Mouse (Mus musculus) R1 (cell line): ENCODE measurements around the gene Gm20388.

Experiments used
- DNase-seq: peaks from one replicate; pipeline ENCODE4 v3.0.0-alpha.2; 2018; ENCODE audit warnings: low read depth, low spot score

The Gm20388 gene

DNA sequence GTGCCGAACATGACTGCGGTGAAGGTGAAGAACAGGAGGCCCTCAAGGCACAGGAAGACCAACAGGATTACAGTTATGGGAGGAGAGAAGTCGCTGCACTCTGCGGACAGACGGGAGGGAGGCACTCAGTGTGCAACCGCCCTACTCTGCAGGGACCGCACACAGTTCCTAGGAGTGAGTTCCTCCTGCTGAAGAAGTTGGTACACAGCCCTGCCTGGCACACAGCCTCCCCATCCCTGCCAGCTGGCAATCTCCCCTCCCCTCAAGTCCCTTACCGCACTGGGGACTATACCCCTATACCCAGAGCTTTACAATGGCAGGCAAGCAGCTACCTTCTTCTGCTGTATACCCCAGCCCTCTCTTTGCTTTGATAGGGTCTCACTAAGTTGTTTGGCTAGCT, 172.6 kb downstream of the Gm20388 start:
- no peak for DNase-seq

DNA sequence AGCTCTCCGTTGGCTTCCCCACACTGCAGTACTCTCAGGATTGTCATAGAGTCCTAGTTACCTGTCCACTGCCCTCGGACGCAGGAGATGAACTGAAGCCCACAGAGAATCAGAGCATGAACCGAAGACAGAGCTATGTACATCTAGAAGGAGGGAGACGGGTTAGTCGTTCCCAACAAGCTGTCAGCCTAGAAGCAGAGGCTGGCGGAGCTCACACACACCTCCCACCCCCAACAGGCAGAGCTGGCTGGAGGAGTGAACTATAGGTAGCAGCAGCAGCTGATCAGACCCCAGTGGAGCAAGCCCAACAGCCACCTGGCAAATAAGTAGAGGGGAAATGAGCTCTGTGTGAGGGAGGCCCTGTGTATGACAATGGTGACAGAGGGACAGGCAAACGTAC, 174.1 kb downstream of the Gm20388 start:
- DNase-seq, result no peak

- DNase-seq, result no peak
Observed at GRCm38 (mm10) chr8:120089511-120089910, 178.9 kb downstream of the Gm20388 start.

GRCm38 (mm10) chr8:120091032-120091431, 180.4 kb downstream of the Gm20388 start:
- DNase-seq, result no peak

DNA sequence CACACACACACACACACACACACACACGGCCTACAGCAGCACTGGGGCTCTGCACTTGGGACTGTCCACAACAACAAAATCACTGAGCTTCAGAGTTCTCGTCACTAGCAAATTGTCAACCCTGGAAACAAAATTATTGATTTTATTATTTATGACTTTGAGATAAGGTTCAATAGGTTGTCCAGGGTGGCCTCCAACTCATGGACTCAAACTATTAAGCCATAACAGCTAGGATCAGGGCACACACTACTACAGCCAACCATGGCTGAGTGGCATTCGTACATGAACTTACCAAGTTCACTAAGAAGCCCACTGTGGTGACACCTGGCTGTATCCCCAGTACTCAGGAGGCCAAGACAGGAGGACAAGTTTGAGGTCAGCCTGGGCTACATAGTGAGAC, 182.5 kb downstream of the Gm20388 start:
- DNase-seq, result no peak

DNA sequence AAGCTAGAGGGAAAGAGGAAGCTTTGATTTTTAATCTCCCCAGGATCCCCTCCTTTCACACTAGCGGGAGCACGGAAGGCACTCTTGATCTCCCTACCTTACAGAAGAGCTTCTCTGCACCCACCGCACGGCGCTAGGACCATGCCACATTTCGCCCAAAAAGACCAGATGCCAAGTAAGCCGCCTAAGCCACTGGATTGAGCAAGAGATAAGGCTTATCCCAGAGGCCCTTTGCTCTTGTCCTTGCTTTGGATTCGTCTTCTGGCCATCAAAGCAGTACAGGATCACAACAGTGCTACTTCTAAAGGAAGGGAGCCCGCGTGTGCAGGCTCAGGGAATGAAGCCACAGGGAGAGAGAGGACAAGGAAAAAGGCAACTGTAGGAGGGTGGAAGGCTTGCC, 184.2 kb downstream of the Gm20388 start:
- no peak for DNase-seq

DNA sequence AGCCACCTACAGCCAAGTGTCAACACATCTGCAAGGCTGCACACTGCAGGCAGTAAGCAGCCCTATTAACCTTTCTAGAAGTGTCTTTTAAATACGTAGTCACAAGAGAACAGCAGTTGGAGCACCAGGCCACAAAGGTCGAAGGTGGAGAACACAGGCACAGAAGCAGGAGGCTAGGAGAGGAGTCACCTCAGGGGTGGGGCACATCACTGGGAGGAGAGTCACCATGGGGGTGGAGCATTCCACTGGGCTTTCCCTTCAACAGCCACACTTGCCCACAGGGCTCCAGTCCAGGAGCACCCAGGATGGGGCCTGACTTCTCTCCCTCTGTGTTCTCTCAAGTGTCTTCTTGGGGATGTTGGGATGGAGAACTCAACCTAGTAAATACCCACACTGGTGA, 185.8 kb downstream of the Gm20388 start:
- DNase-seq, result no peak

DNA sequence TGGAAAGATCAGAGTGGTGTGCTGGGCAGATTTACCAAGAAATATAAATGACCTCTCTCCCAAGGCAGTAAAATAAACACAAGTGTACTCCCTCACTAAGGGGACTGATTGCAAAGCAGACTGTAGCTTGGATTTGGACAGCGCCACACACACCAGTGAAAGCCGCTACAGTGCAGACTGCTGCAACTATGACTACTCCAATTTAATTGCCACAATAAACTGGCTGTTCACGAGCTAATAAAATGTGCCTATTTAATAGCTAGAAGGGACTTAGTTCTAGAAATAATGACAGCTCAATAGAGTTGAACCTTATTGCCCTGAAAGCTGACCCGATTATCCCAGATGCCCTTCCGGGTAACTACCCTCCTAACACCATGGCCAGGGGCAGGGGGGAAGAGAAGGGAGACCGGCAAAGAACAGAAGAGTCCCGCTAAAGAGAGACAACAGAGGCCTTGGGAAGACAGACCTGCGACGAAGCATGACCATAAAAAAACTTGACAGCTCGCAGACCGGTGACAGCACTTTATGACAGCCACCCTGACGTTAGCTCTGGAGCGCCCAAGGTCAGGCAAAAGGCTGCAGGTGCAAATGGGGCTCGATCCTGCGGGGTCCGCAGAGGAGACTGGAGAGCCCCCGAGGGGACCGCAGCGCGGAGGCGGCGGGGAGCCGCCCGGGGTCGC, 189.9 kb downstream of the Gm20388 start:
- DNase-seq, result peak; percentile 28

GRCm38 (mm10) chr8:120101068-120101972, 190.7 kb downstream of the Gm20388 start, which contains the start of gene Zdhhc7:
TSS of gene Zdhhc7 (minus strand) at chr8:120101482.
- peak; percentile 58 for DNase-seq

- no peak for DNase-seq
Observed at GRCm38 (mm10) chr8:120103916-120104315, 193.3 kb downstream of the Gm20388 start.

DNA sequence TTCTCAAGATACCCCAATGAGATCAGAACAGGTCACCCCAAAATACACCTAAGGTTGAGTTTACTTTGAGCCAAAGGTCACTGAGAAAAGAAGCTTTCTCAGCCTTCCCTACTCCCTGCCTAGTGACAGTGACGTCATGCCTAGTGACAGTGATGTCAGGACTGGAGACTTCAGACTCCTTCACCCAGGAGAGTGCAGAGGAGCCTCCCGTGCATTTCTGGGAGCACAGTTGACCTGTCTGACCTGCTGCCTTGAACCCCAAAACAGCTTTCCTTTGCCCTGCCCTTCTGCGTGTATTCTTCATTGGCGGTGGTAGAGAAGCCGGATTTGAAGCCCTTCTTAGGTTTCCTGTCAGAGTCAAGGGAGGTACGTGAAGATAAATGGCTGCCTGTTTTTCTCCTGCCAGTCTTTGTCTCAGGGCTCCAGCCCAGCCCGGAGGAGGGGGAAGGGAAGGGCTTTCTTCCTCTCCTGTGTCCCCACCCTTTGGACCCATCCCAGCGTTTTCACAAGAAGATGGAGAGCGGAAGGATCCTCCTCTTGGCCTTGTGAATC, 194.2 kb downstream of the Gm20388 start:
- DNase-seq, result peak; percentile 64

GRCm38 (mm10) chr8:120109149-120109548, 198.5 kb downstream of the Gm20388 start:
- no peak for DNase-seq

- DNase-seq, result no peak
Observed at GRCm38 (mm10) chr8:120110966-120111365, 200.3 kb downstream of the Gm20388 start.

- no peak for DNase-seq
Observed at GRCm38 (mm10) chr8:120111382-120111781, 200.7 kb downstream of the Gm20388 start.

DNA sequence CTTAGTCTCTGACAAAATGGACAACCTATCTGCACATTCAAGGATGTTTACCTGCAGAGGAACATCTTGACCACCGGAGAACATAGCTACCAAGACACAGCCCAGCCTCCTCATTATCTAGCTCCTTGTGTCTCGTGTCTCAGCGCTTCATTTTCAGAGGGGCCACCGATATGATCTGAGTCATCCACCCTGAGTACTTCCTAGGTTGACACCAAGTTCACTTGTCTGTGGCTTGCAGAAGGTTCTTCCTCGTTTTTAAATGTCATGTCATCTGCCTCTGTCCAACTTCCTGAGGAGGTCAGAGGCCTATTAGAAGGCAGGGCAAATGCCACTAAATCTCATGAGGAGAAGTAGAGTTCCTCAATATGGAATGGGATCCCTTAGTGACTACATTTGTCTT, 201.9 kb downstream of the Gm20388 start:
- DNase-seq, result no peak

DNA sequence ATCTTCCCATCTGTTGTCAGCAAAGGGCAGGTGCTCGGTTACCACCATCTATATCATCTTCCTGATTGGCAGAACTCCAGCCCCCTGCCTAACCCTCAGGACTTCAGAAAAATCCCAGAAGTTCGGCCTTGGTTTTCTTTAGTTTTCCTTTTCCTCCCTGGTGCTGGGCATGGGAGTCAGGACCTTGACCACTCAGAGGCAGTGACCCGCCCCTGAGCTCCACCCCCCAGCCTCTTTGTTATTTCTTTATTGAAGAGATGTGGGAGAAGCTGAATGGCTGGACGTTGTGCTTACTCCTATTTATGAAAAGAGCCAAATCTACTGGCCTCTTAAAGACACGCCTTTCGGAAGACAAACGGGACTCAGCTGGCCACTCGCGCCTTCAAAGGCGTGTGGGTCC, 202.7 kb downstream of the Gm20388 start:
- DNase-seq, result no peak

DNA sequence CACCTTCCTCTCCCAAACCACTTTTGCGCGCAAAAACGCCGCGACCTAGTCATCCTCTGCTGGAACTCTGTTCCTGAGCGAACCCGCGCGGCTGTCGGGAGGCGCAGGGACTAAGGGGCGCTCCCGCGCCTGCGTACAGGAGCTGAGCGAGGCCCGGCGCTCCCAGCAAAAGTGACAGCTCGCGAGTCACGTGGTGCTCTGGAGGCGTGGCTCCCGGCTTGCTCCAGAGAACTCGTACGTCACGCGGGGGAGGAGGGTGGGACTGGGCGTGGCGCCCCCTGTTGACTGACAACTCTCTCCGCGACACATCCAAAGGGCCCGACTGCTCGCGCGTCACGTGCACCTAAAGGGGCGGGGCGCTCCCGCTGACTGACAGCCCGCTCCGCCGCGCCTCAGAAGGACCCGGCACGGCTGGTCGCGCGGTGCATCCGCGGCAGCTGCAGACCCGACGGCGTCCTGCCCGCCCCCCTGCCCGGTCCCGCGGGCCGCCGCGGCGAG, 203.2 kb downstream of the Gm20388 start, which contains the start of gene 6430548M08Rik:
6430548M08Rik (plus strand) TSS at position 395 of the 498 bp plus-strand sequence.
- DNase-seq, result peak; percentile 99

GRCm38 (mm10) chr8:120114315-120114841, 203.7 kb downstream of the Gm20388 start:
- peak; percentile 63 for DNase-seq

DNA sequence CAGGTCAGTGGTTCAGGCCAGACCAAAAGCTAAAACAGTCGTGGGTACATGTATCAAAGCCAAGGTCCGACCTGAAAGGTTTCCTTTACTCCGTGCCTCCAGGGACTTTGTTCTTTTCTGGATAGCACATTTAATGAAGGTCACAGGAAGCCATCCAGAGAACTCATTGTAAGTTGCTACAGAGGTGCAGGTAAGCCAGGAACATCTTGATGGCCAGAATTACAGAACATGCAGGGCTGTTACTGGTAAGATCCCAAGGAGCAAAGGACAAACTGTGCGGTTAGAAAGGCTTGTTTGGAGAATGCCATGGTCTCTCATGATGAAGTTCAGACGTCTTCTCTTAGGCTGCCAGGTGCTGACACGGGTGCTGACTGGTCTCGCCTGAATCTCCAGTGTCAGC, 206.0 kb downstream of the Gm20388 start:
- DNase-seq, result no peak

DNA sequence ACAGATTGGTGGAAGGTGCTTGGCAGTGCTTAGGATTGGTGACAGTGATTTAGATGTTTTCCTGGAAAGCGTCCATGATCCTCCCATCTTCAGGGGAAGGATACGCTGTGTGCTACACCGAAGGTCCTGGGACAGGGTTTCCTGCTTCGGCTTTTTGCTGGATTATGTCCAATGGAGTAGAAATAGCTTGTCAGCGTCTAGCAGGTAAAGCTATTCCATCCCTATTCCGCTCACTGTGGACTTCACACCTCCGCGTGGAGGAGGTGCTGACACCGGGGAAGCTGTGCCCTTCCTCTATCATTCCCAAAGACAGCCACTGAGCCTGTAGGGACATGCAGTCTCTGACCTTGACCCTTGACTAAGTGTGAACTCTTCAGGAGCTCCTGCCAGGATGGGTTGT, 207.5 kb downstream of the Gm20388 start:
- DNase-seq, result no peak

- DNase-seq, result no peak
Observed at GRCm38 (mm10) chr8:120118847-120119246, 208.2 kb downstream of the Gm20388 start.

- DNase-seq, result no peak
Observed at GRCm38 (mm10) chr8:120119429-120119828, 208.8 kb downstream of the Gm20388 start.
